Mouse (Mus musculus): ENCODE measurements around the gene Matn3.

The Matn3 gene

GRCm38 (mm10) chr12:9020986-9021385, 73.3 kb downstream of the Matn3 start:
- DNase-seq (ENCODE audit: low read depth, low spot score) = no peak
